Mouse (Mus musculus) midbrain, embryonic 13.5 days (tissue): ENCODE results near the gene Agxt2. TPM values are rescaled to one million over a fixed set of nuclear protein-coding genes. Genes with fewer than 3 reads are reported as not detected.

ENCODE experiments used
- ATAC-seq: fragments of 200-750 bp; cut with Nextera tagmentation; 2 replicates; pipeline ENCODE4 v1.8.0; 2017; ENCODE audit warnings: mild to moderate bottlenecking, moderate TSS enrichment, moderate library complexity
- H3K27ac ChIP-seq: fragments of 300-500 bp; sonication (generic); 2 replicates; pipeline ENCODE4 v1.5.1; 2015; ENCODE audit warnings: inconsistent platforms, mild to moderate bottlenecking, moderate library complexity
- H3K27me3 ChIP-seq: fragments of 300-500 bp; sonication (generic); 2 replicates; pipeline ENCODE4 v1.6.1; 2015; ENCODE audit warnings: mild to moderate bottlenecking, inconsistent platforms
- H3K36me3 ChIP-seq: fragments of 300-500 bp; sonication (generic); 2 replicates; pipeline ENCODE4 v1.6.1; 2015; ENCODE audit warnings: mild to moderate bottlenecking, inconsistent platforms
- H3K4me1 ChIP-seq: fragments of 300-500 bp; sonication (generic); replicated peaks from 2 replicates; pipeline ENCODE4 v1.6.1; 2015; ENCODE audit warnings: inconsistent platforms
- H3K4me2 ChIP-seq: fragments of 300-500 bp; sonication (generic); replicated peaks from 2 replicates; pipeline ENCODE4 v1.6.1; 2015; ENCODE audit warnings: moderate library complexity, mild to moderate bottlenecking, inconsistent platforms
- H3K4me3 ChIP-seq: fragments of 300-500 bp; sonication (generic); replicated peaks from 2 replicates; pipeline ENCODE4 v1.5.1; 2015; ENCODE audit warnings: mild to moderate bottlenecking, inconsistent platforms
- H3K9ac ChIP-seq: fragments of 300-500 bp; sonication (generic); replicated peaks from 2 replicates; pipeline ENCODE4 v1.6.1; 2015; ENCODE audit warnings: mild to moderate bottlenecking, inconsistent platforms
- H3K9me3 ChIP-seq: fragments of 300-500 bp; sonication (generic); 2 replicates; pipeline ENCODE4 v1.6.1; 2016; ENCODE audit warnings: mild to moderate bottlenecking, inconsistent platforms
- WGBS: fragments of 180-500 bp; shearing (Covaris S2); methylation state at CpG from one replicate; pipeline ENCODE4 v1.1.7; 2015; 5-methylcytosine and 5-hydroxymethylcytosine counted together
- polyA plus RNA-seq: library from polyadenylated mRNA; unstranded; fragments of >200 nt; fragmentation: Nextera tagmentation; extraction: Ambion mirVana; gene quantifications from 2 replicates; pipeline ENCODE4 v1.2.1, GENCODE M21; 2015

Agxt2 gene
- polyA plus RNA-seq, 1 experiment from 2014 or later, result not detected

- H3K9me3 ChIP-seq, result no peaks in the 10 kb centered on the region
- no peak overlapping the region for H3K4me3 ChIP-seq
- H3K27me3 ChIP-seq, result no peaks in the 10 kb centered on the region
- H3K4me1 ChIP-seq, result no peaks in the 10 kb centered on the region
- no peak for ATAC-seq
- H3K27ac ChIP-seq, result no peak overlapping the region
- no peak overlapping the region for H3K9ac ChIP-seq
- H3K36me3 ChIP-seq, result peaks cover 19% of the 10 kb centered on the region
- H3K4me2 ChIP-seq, result no peak overlapping the region
- 81% methylated on average over 6 of the region's 6 CpGs for WGBS
Measured at GRCm38 (mm10) chr15:10439963-10440362, 81.6 kb downstream of the Agxt2 start.

DNA sequence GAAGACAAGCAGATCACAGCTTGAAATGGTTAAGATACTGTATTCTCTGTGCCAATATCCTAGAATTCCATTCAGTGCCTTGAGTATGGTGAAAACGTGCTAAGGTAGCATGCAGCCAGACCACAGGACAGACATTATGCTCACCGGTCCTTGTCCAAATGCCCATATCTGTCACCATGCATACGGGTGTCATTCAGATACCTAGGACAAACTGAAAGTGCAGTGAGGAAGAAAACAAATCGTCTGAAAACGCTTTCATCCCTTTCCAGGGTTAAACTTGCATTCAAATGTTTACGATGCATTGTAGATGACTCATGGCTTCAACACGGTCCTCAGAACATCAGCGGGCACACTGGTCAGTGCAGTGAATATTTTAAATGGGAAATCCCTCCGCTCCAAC, 83.2 kb downstream of the Agxt2 start:
- Histone ChIP-seq H3K27ac (no peak overlapping the region), H3K27me3 (no peaks in the 10 kb centered on the region), H3K9ac (no peak overlapping the region), H3K4me1 (no peaks in the 10 kb centered on the region), H3K36me3 (peaks cover 29% of the 10 kb centered on the region), H3K9me3 (no peaks in the 10 kb centered on the region), H3K4me2 (no peak overlapping the region), H3K4me3 (no peak overlapping the region)
- WGBS, result 91% methylated on average over 9 of the region's 9 CpGs
- no peak for ATAC-seq

- no peak overlapping the region for H3K4me2 ChIP-seq
- 62% methylated on average over 1 of the region's 1 CpGs for WGBS
- H3K27me3 ChIP-seq, result no peaks in the 10 kb centered on the region
Measured at GRCm38 (mm10) chr15:10442275-10442674, 83.9 kb downstream of the Agxt2 start.

DNA sequence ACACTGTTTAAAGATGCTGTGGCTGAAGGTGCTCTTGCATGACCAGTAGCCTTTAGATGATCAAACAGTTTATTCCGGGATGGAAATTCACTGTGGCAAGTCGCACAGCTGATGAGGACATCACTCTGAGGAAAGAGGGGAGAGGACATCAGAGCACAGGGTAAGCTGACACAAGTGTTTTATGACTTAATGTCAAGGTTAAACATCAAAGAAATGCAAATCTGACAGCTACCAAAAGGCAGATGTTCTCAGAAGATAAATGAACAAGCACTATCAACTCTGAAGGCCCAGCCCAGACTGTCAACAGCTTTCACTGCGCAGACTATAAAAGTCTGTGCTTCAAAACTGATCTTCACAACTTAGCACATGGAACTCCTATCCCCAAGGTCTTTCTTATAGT, 88.8 kb downstream of the Agxt2 start:
- H3K9me3 ChIP-seq, result no peaks in the 10 kb centered on the region
- H3K36me3 ChIP-seq, result peaks cover 51% of the 10 kb centered on the region
- no peak overlapping the region for H3K4me3 ChIP-seq
- no peaks in the 10 kb centered on the region for H3K4me1 ChIP-seq
- no peak for ATAC-seq
- no peaks in the 10 kb centered on the region for H3K27me3 ChIP-seq
- no peak overlapping the region for H3K9ac ChIP-seq
- WGBS, result 74% methylated on average over 3 of the region's 3 CpGs
- no peak overlapping the region for H3K4me2 ChIP-seq
- no peak overlapping the region for H3K27ac ChIP-seq

More at GRCm38 (mm10) chr15:10442275-10442674, 83.9 kb downstream of the Agxt2 start:
- peaks cover 32% of the 10 kb centered on the region for H3K36me3 ChIP-seq
- no peak overlapping the region for H3K4me3 ChIP-seq
- no peaks in the 10 kb centered on the region for H3K4me1 ChIP-seq
- H3K9ac ChIP-seq, result no peak overlapping the region
- H3K27ac ChIP-seq, result no peak overlapping the region
- no peak for ATAC-seq
- H3K9me3 ChIP-seq, result no peaks in the 10 kb centered on the region

Other genes with a start within 250 kb of the Agxt2 start
- gene Prlr, start 181.3 kb upstream of the Agxt2 start, polyA plus RNA-seq, result 0.57 and 0.75 TPM in 2 replicates
- gene Gm21973, start 33.2 kb upstream of the Agxt2 start, polyA plus RNA-seq, result not detected in 2 replicates
- 9.8 and 10.5 TPM in 2 replicates for gene Dnajc21, start 112.0 kb downstream of the Agxt2 start, polyA plus RNA-seq
- 70.1 and 93.9 TPM in 2 replicates for gene Brix1, start 127.4 kb downstream of the Agxt2 start, polyA plus RNA-seq
- 31.9 and 33.9 TPM in 2 replicates for gene Rad1, start 127.5 kb downstream of the Agxt2 start, polyA plus RNA-seq
- not detected in 2 replicates for gene Ttc23l, start 200.1 kb downstream of the Agxt2 start, polyA plus RNA-seq